Mouse (Mus musculus): ENCODE measurements around the gene Pqlc3. TPM values are rescaled to one million over a fixed set of nuclear protein-coding genes. Genes with fewer than 3 reads are reported as not detected.

Gene Pqlc3
- polyA plus RNA-seq, 1 experiment, result 54.2 TPM

DNA sequence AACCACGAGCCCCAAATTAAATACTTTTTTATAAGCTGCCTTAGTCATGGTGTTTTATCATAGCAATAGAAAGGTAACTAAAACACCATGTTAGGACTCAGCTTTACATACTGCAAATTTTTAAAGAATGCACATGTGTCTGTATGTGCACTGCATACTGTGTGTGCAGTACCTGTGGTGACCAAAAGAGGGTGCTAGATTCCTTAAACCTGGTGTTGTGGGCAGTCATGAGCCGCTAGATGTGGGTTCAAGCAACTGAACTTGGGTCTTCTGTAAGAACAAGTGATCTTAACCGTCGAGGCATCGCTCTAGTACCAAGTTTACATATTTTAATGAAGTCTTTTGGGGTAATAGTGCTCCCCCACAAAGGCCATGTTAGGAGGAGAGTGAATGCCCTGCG is 9.3 kb upstream of the Pqlc3 start:
- no peak for DNase-seq (ENCODE audit: low read depth)

DNA sequence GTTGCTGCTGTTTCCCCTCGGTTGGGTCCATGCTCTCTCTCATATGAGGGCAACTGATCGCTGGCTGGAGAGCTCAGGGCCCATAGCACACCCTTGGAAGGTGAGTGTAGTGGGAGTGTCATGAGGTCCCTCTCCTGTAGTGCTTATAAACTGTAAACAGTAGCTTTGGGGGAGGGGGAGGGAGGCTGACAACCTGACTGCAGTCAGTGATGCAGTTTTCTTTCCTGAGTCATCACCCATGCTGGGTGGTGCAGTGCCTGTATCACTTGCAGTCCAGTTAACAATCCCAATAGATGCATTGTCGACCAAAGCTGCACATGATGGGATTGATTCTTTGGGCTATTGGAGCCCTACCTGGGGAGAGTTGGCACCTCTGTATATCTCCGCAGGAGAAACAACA is 1.0 kb upstream of the Pqlc3 start:
- DNase-seq (ENCODE audit: low read depth), result no peak

- no peak for DNase-seq (ENCODE audit: low read depth)
Observed at GRCm38 (mm10) chr12:17000628-17001027, 420 bp upstream of the Pqlc3 start.

- no peak for DNase-seq (ENCODE audit: low read depth)
Observed at GRCm38 (mm10) chr12:16999146-16999545, 1.1 kb downstream of the Pqlc3 start.

GRCm38 (mm10) chr12:16996886-16997462 is 3.2 kb downstream of the Pqlc3 start:
- DNase-seq (ENCODE audit: low read depth), result no peak

- no peak for DNase-seq (ENCODE audit: low read depth)
Observed at GRCm38 (mm10) chr12:16996281-16996680, 3.9 kb downstream of the Pqlc3 start.

DNA sequence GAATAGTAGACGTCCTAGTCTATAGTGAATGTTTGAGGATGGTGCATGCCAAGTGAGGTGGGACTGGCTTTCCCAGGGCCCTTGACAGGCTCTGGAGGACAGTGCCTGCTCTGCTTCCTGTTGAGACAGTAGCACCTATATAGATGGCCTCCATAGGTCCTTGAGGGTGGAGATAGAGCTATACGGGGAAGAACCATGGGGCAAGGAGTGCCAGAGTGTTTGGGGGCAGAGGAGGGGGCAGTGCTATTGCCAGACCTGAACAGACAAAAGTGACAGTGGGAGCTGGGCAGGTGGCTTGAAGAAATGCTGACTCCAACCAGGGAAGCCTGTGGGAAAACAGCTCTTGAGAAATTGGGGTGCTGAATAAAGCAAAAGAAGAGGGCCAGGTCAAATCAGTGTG is 5.9 kb downstream of the Pqlc3 start:
- DNase-seq (ENCODE audit: low read depth), result no peak

DNA sequence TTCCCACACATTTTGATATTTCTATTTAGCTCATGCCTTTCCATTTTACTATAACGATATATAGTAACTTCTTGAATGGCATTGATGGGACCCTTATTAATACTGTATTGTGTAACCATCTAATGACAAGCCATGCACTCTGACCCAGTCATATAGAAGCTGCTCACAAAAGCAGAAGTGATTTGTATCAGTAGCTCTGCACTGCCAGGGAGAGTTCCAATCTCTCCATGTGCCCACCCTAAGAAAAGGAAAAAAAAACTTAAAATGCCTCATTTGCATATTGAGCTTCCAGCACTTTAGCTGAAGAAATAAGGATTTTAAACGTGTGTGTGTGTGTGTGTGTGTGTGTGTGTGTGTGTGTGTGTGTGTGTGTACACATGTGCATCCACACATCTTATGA is 7.9 kb downstream of the Pqlc3 start:
- no peak for DNase-seq (ENCODE audit: low read depth)

DNA sequence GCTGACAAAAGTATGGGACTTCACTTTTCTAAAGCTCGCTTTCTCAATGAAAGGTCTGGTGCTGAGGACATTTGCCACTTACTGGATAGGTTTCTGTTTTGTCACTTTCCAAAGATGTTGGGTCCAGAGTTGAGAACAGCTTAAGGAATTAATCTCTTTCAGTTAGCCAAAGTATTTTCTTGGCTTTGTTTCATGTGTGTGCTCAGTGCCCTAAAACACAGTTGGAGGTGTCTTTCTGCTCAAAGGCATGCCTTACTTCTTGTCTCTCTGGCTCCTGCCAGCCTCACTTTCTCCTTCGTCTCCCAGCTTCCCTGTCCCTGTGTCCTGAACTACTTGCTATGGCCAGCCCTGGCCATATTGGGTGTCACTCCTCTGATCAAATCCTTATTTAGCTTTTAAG is 8.8 kb downstream of the Pqlc3 start:
- DNase-seq (ENCODE audit: low read depth), result no peak

DNA sequence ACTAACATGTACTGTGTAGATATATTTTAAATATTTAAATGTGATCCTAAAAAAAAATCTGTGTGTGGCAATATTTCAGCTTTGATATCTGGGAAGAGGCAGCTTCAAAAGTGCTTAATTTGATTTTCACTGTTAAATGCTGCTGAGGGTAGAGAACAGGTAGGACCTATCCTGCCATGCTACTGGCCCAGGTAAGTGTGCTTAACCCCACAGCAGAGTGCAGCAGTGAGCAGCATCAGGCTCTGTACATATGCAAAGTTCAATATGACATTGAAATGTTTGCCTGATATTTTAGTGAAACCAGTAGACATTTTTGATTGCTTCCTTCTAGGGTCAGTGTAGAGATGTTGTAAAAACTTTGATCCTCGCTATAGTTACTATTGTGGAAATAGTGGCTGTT is 14.4 kb downstream of the Pqlc3 start:
- no peak for DNase-seq (ENCODE audit: low read depth)

GRCm38 (mm10) chr12:16977120-16977519 is 23.1 kb downstream of the Pqlc3 start:
- no peak for DNase-seq (ENCODE audit: low read depth)

DNA sequence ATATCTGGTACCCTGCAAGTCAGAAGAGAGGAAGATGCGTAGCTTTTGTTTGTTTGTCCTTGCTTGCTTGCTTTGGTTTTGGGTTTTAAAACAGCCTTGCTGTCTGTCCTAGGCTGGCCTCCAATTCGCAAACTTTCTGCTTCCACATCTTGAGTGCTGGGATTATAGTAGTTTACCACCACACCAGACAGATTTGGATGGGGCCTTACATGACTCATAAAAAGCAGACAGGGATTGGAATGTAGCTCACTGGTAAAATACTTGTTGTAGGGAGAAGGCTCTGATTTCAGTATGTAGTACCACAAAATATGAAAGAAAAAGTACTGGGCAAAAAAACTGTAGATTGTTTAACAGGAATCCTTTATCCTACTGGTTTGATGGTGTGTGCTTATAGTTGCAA is 33.4 kb downstream of the Pqlc3 start:
- no peak for DNase-seq (ENCODE audit: low read depth)

DNA sequence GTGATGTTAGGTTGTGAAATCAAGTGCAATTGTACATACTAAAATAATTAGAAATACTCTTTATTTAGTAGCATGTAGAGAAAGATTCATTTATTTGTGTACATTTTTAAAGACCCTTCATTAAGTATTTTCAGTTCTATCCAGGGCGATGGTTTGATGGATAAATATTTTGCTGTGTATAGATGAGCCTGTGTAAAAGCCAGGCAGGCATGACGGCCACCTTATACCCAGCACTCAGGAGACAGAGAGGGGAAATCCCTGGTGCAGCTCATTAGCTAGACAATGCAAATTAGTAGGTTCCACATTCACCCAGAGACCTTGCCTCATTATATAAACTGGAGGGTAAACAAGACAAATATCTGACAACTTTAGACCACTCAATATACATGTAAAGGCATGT is 36.9 kb downstream of the Pqlc3 start:
- no peak for DNase-seq (ENCODE audit: low read depth)

- DNase-seq (ENCODE audit: low read depth), result no peak
Observed at GRCm38 (mm10) chr12:16958851-16959250, 41.4 kb downstream of the Pqlc3 start.

DNA sequence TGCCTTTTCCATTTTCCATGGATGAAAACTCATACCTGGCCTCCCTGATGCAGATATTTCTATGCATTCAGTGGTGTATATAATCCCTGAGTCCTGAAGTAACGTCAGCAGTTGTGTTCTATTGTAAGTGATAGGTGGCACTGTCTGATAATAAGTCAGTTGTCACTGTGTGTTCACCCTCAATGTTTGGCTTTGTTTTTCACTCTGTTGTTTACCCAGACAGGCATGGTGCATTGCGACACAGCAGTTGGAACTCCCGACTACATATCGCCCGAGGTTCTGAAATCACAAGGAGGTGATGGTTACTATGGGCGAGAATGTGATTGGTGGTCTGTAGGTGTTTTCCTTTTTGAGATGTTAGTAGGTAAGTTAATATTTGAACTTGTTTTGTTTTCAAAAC is 52.0 kb downstream of the Pqlc3 start:
- DNase-seq (ENCODE audit: low read depth), result no peak

DNA sequence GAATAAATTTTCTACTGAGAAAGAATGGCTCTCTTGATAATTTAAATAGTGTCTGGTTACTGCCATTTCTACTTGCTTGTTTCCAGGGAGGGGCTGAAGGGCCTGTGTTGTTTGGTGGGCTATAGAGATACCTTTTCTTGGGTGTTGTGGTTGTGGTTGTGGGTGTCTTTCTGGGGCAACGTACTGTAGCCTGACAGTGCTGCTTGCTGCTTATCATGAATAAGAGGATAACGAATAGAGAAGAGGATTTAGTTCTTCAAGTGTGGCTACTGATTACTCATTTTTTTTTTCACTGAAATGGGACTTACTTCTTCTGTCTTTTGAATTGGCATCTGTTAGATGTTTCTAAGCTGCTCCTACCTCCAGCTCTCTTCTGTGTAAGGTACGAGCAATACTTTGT is 58.2 kb downstream of the Pqlc3 start:
- no peak for DNase-seq (ENCODE audit: low read depth)

Other genes starting within 250 kb of the Pqlc3 start
- gene Greb1, start 199.5 kb downstream of the Pqlc3 start, polyA plus RNA-seq (2012; rRNA removed), result 33.8 and 39.2 TPM in 2 replicates
- 14.5 and 19.8 TPM in 2 replicates for gene E2f6, start 189.4 kb downstream of the Pqlc3 start, polyA plus RNA-seq (2012; rRNA removed)
- gene Rock2, start 105.5 kb downstream of the Pqlc3 start, polyA plus RNA-seq (2012; rRNA removed), result 8.7 and 9.4 TPM in 2 replicates
- gene 2410004P03Rik, start 11.3 kb upstream of the Pqlc3 start, polyA plus RNA-seq (2012; rRNA removed), result 1.8 and 2.9 TPM in 2 replicates
- gene Kcnf1, start 176.5 kb upstream of the Pqlc3 start, polyA plus RNA-seq (2012; rRNA removed), result 0.57 and 0.93 TPM in 2 replicates